Mouse (Mus musculus) mouse trophoblast stem cell (cell line): ENCODE data around the gene Rnh1.

Experiments used
- in situ Hi-C, 2 experiments: fragments of 300-500 bp; cut with MseI, MboI; formaldehyde crosslinking; loops; 2 replicates in 1 of 2; 3 replicates in 1 of 2; pipeline ENCODE4 v1.15.1; 2025

Gene Rnh1

GRCm38 (mm10) chr7:141172116-141173006, at the start of gene Rnh1:
Gene Rnh1 (minus strand): TSS chr7:141172857.
- in situ Hi-C loops: no loop called here

GRCm38 (mm10) chr7:141222126-141222467, 49.4 kb upstream of the Rnh1 start:
- in situ Hi-C loops: no loop called here

- in situ Hi-C loops: no loop called here
These were observed 48.8 kb upstream of the Rnh1 start for GRCm38 (mm10) chr7:141221249-141222125.

- in situ Hi-C loops: no loop called here
These were observed 47.7 kb upstream of the Rnh1 start for GRCm38 (mm10) chr7:141220377-141220776.

GRCm38 (mm10) chr7:141219558-141220099, 47.0 kb upstream of the Rnh1 start:
- in situ Hi-C loops: no loop called here

- in situ Hi-C loops: no loop called here
These were observed 46.0 kb upstream of the Rnh1 start for GRCm38 (mm10) chr7:141218557-141219133.

GRCm38 (mm10) chr7:141218141-141218540, 45.5 kb upstream of the Rnh1 start:
- in situ Hi-C loops: no loop called here

- in situ Hi-C loops: no loop called here
These were observed 44.8 kb upstream of the Rnh1 start for GRCm38 (mm10) chr7:141217343-141218013.

GRCm38 (mm10) chr7:141216894-141217293, 44.2 kb upstream of the Rnh1 start:
- in situ Hi-C loops: no loop called here

- in situ Hi-C loops: no loop called here
These were observed 43.5 kb upstream of the Rnh1 start for GRCm38 (mm10) chr7:141215880-141216733.

- in situ Hi-C loops: no loop called here
These were observed 42.6 kb upstream of the Rnh1 start, which contains the start of gene Rassf7 for GRCm38 (mm10) chr7:141215101-141215879. Gene Rassf7 (plus strand): TSS chr7:141215860.

- in situ Hi-C loops: no loop called here
These were observed 41.7 kb upstream of the Rnh1 start for GRCm38 (mm10) chr7:141214310-141214709.

- in situ Hi-C loops: no loop called here
These were observed 41.1 kb upstream of the Rnh1 start, which contains the start of gene Lmntd2 for GRCm38 (mm10) chr7:141213605-141214235. Gene Lmntd2 (minus strand): TSS chr7:141214080.

GRCm38 (mm10) chr7:141213133-141213532, 40.5 kb upstream of the Rnh1 start:
- in situ Hi-C loops: no loop called here

- in situ Hi-C loops: no loop called here
These were observed 38.0 kb upstream of the Rnh1 start for GRCm38 (mm10) chr7:141210606-141211131.

- in situ Hi-C loops: no loop called here
These were observed 37.5 kb upstream of the Rnh1 start for GRCm38 (mm10) chr7:141210137-141210536.

GRCm38 (mm10) chr7:141209526-141209925, 36.9 kb upstream of the Rnh1 start:
- in situ Hi-C loops: no loop called here

GRCm38 (mm10) chr7:141206182-141206937, 33.7 kb upstream of the Rnh1 start:
- in situ Hi-C loops: no loop called here
